Mouse (Mus musculus) bone marrow, adult 2 months (tissue): ENCODE measurements around the gene Olfr998.

Source experiments
- CTCF ChIP-seq: fragments of 200-500 bp; IDR thresholded peaks from 2 replicates; pipeline ENCODE4 v1.5.1; 2011; ENCODE audit warnings: low read length, control low read depth; ENCODE audit not compliant: control insufficient read depth, insufficient read depth
- POLR2A ChIP-seq: fragments of 200-500 bp; IDR thresholded peaks from 2 replicates; pipeline ENCODE4 v1.6.1; 2011; ENCODE audit warnings: low read depth, mild to moderate bottlenecking, control low read depth, low read length, borderline replicate concordance; ENCODE audit not compliant: control insufficient read depth

GRCm38 (mm10) chr2:85561187-85561586, 27.6 kb upstream of the Olfr998 start:
- no peak for TF ChIP-seq CTCF
- no peak for TF ChIP-seq POLR2A
